Mouse (Mus musculus): ENCODE results near the gene Ttll5.

DNA sequence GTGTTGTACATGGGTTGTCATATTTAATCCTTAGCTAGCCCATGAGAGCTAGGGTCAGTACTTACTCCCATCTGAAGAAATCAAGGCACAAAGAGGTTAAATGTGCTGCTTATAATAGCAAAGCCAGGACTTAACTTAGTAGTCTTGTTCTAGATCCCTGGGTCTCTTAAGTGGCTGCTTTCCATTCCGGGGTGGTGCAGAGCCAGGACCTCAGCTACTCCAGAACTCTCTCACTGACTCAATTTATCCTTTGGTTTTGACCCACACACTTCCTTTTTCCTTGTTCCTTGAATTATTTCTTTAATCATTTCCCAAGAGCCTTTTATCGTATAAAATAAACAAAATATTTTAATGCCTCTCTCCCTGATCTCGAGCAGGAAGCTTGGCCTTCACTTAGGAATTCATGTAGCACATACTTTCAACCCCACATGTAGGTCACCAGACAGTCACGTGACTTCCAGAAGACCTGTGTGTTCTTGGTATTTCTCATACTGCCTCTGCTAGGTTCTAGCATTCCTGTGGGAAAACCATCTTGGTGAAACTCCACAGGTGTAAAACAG is 164.4 kb downstream of the Ttll5 start:
- no peak for TF ChIP-seq EP300 (IDR thresholded peaks at IDR 0.05; ENCODE audit: low read depth)
- TF ChIP-seq CTCF (IDR thresholded peaks at IDR 0.05; ENCODE audit: low read depth): no peak

All from liver, embryonic 14.5 days (tissue).